ENCODE assay signal across 23 mouse cellular contexts in genomic region chr12:31312281-31312680, GRCm38 (mm10). TPM values are rescaled to one million over a fixed set of nuclear protein-coding genes. Genes with fewer than 3 reads are reported as not detected.
"Had no signal": no experiment of that assay in that cellular context is flagged by ENCODE, and none has a peak within 500 bp of the region (broad histone marks: within the 10 kb centered on the region; RNA-seq: fewer than 3 reads in every experiment).

No protein-coding gene starts in this region.

- H3K9ac ChIP-seq: hindbrain, embryonic 13.5 days; hindbrain, embryonic 15.5 days; kidney, embryonic 15.5 days; limb, embryonic 13.5 days; limb, embryonic 15.5 days; liver, embryonic 12.5 days; liver, embryonic 14.5 days had no signal

- H3K4me1 ChIP-seq: hindbrain, embryonic 15.5 days; kidney, embryonic 15.5 days; limb, embryonic 13.5 days; limb, embryonic 15.5 days; liver, embryonic 12.5 days had no signal

- ATAC-seq: hindbrain, postnatal 0 days; intestine, embryonic 16.5 days; liver, embryonic 12.5 days had no signal

- H3K36me3 ChIP-seq: hindbrain, embryonic 13.5 days; hindbrain, embryonic 15.5 days had no signal

- DNase-seq: gastrocnemius, postnatal 14 days; gastrocnemius, postnatal 36 days; heart, adult 2 months; heart, postnatal 10 days; kidney, adult 11 months; kidney, adult 2 months; kidney, adult 9 months; kidney, postnatal 14 days; kidney, postnatal 36 days; layer of hippocampus, adult 9-11 months; layer of hippocampus, postnatal 36 days; left cerebral cortex, postnatal 4 days had no signal

- H3K4me2 ChIP-seq: hindbrain, embryonic 13.5 days; hindbrain, embryonic 15.5 days; kidney, embryonic 15.5 days; limb, embryonic 13.5 days; limb, embryonic 15.5 days; liver, embryonic 12.5 days had no signal

- H3K27me3 ChIP-seq: hindbrain, embryonic 13.5 days; hindbrain, embryonic 15.5 days; kidney, embryonic 15.5 days; limb, embryonic 13.5 days; limb, embryonic 15.5 days; liver, embryonic 12.5 days had no signal

- H3K27ac ChIP-seq: heart, adult 2 months; hindbrain, embryonic 13.5 days; hindbrain, embryonic 15.5 days; hindbrain, postnatal 0 days; kidney, embryonic 15.5 days; kidney, postnatal 0 days; limb, embryonic 13.5 days; limb, embryonic 15.5 days; liver, embryonic 12.5 days; liver, embryonic 14.5 days had no signal

- H3K4me3 ChIP-seq: heart, adult 2 months; hindbrain, embryonic 13.5 days; hindbrain, embryonic 15.5 days; kidney, embryonic 15.5 days; limb, embryonic 13.5 days; limb, embryonic 15.5 days; liver, embryonic 12.5 days had no signal

- H3K9me3 ChIP-seq: hindbrain, embryonic 13.5 days; hindbrain, embryonic 15.5 days; kidney, embryonic 15.5 days; limb, embryonic 15.5 days; liver, embryonic 12.5 days had no signal

RNA-seq across cellular contexts. Expression of gene Lamb1, which starts 47.2 kb away (rescaled TPM):
- total RNA-seq: hematopoietic stem cell, adult 5-6 weeks had no signal
